Mouse (Mus musculus): ENCODE results near the gene Rcan2.

- no peak for TF ChIP-seq POLR2A (IDR thresholded peaks at IDR 0.05; ENCODE audit: extremely low read depth, insufficient read depth, low read length)
- TF ChIP-seq CTCF (IDR thresholded peaks at IDR 0.05; ENCODE audit: extremely low read depth, insufficient read depth, low read length), result no peak
Measured at GRCm38 (mm10) chr17:43868808-43869207, 67.7 kb downstream of the Rcan2 start.
